Mouse (Mus musculus): ENCODE results near the gene Gtf2ird1.
"Not testable (repeated sequence)": the region's sequence is repeated elsewhere in the genome, so short reads cannot be mapped to it uniquely, and the experiment has no call there.

Gene Gtf2ird1

DNA sequence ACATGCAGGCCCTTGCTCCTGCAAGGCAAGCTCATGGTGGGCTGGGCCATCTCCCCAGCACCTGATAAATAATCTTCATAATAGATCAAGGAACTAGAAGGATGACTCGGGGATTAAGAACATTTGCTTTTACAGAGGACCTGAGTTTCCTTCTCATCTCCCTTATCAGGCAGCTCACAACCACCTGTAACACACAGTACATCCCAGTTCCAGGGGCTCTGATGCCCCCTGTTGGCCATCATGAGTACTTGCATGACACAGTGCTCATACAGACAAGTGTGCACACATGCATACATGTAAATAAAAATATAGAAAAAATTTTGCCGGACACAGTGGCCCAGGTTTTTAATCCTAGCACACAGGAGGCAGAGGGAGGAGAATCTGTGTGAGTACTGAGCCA, 17.4 kb upstream of the Gtf2ird1 start:
- no peak for DNase-seq (ENCODE audit: low spot score)

DNA sequence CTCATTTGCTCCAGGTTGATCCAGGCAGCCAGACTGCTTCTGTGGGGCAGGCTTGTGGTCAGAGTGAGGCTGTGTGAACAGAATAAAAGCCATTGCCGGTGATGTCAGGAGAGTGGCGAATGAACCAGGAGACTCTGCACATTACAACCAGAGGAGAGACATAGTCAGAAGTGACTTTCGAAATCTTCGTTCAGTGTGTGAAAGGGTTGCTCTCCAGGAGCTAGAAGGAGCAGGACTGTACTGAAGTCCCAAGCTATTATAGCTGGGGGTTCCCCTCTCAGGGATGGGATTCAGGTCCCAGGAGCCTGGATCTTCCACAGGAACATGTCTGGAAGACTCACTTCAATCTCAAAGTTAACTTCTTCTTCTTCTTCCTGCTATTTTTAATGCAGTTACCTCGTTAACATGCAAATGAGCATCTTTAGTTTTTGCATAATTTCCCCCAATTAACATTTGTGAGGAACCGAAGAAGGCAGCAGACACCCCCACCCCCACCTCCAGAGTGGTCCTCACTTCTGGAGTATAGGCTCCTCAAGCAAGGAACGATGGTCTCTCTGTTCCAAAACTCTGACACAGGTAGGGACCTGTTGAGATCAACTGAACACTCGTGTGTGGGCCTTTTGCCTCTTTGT, 14.1 kb upstream of the Gtf2ird1 start:
- DNase-seq (ENCODE audit: low spot score) = no peak

DNA sequence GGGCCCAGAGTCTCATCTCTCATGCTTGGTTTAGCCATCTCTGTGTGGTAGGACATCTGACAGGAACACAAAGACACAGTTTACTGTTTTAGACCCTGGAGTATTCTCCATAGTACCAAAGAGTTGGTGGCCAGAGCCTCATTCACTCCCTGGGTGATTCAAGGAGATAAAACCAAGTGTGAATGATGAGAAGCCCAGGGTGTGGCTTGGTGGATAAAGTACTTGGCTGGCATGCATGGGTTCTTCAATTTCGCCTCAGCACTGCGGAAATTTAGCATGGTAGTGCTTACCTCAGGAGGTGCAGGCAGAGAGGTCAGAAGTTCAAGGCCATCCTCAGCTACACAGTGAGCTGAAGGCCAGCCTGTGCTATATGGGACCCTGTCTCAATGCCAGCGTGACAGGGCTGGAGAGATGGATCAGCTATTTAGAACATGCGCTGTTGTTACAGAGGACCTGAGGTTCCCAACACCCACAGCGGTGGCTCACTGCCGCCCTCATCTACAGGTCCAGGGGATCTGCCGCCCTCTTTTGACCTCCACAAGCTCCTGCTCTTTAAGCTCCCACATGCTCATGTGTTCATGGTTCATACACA, 13.1 kb upstream of the Gtf2ird1 start:
- no peak for DNase-seq (ENCODE audit: low spot score)

DNA sequence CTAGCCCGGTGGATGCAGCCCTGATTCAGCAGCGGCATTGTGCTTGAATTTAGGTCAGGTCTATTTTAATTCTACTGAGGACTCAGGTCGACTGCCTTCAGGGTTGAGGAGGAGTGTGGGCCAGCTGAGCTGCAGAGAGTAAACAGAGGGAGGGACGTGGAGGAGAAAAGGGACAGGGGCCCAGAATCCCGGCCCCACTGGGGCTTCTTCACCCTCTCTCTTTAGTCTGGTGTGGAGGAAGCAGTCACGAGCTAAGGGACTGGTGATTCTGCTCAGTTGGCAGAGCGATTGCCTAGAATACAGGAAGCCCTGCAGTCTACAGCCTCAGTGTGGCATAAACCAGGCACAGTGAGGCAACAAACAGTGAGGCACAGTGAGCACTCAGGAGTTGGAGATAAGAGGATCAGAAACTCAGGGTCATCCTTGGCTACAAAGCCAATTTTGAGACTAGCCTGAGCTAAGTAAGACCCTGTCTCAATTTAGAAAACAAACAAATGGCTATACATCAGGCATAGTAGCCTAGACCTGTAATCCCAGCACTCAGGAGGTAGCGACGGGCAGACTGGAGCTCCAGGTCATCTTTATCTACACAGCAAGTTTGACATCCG, 11.7 kb upstream of the Gtf2ird1 start:
- DNase-seq (ENCODE audit: low spot score) = no peak

DNA sequence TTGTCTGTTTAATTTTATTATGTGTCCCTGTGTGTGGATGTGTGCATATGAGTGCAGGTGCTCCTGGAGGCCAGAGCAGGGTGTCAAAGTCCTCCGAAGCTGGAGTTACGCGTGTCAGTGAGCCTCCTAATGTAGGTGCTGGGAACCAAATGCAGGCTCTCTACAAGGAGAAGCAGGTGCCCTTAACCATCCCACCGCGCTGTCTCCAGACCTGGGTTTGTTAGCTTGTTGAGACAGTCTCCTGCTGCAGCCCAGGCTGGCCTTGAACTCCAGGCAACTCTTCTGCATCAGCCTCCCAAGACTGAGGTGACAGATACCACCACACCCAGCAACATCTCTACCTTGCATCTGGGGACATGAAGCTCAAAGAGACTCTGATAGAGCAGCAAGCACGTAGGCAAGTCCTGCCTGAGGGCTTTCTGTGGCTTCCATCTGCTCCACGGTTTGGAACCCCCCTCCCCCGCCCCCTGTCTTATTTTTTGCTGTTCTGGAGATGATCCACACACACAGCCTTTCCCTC, 10.6 kb upstream of the Gtf2ird1 start:
- no peak for DNase-seq (ENCODE audit: low spot score)

DNA sequence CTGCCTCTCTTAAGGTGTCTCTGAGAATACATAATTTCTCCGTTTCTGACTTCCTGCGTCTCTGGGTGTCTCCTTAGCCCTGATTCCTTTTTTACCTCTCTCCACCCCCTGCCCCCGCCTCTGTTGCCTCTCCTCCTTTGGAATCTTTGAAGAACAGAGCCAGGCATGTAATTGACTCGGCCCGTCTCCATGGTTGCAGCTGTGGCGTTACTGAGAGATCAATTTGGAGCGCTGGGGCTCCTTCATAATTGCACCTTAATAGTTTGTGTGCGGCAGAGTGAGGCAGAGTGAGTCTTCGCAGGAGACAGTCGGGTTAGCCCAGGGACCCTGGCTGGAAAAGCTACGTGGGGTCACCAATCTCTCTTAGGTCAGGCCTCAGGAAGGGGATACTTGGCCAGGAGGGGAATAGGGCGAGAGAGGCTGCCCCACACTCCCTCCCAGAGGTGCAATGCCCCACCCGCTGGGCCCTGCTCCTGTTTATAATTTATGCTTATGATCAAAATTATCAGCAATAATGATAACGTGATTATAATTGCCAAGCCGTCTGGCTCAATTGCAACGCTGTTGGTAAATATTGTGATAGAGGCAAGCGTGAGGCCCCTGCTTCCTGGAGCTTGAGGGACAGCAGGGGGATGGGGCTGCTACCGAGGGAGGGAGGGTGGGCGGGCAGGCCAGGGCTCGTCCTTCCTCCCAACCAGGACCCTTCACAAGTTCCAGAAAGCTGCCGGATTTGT, 9.9 kb upstream of the Gtf2ird1 start:
- DNase-seq (ENCODE audit: low spot score) = no peak

DNA sequence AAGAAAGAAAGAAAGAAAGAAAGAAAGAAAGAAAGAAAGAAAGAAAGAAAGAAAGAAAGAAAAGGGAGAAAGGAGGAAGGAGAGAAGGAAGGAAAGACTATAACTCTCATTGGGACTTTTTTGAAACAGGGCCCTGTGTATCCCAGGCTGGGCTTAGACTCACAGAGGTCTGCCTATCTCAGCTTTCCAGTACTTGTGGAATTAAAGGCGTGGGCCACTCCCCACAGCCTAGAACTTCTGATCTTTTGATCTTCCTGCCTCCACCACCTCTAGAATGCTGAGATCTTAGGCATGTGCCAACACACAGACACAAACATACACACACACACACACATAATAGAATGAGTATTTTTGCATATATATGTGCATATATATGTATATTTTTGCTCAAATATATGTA, 8.7 kb upstream of the Gtf2ird1 start:
- no peak for DNase-seq (ENCODE audit: low spot score)

- DNase-seq (ENCODE audit: low spot score) = no peak
Observed at GRCm38 (mm10) chr5:134464225-134464624, 7.7 kb upstream of the Gtf2ird1 start.

GRCm38 (mm10) chr5:134462731-134463130, 6.2 kb upstream of the Gtf2ird1 start:
- DNase-seq (ENCODE audit: low spot score) = no peak

DNA sequence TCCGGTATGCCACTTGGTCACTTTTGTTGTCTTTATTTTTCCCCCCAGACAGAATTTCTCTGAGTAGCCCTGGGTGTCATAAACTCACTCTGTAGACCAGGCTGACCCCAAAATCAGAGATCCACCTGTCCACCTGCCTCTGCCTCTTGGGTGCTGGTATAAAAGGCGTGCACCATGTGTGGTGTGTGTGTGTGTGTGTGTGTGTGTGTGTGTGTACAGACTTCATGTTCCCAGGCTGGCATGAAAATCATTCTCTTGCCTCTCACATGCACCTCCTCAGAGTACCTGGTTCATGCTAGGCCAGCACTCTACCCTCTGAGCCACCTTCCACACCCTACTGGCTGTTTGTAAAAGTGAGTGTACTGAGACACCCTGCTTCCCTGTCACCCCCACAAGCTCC, 5.8 kb upstream of the Gtf2ird1 start:
- DNase-seq (ENCODE audit: low spot score) = no peak

- no peak for DNase-seq (ENCODE audit: low spot score)
Observed at GRCm38 (mm10) chr5:134460546-134460945, 4.0 kb upstream of the Gtf2ird1 start.

DNA sequence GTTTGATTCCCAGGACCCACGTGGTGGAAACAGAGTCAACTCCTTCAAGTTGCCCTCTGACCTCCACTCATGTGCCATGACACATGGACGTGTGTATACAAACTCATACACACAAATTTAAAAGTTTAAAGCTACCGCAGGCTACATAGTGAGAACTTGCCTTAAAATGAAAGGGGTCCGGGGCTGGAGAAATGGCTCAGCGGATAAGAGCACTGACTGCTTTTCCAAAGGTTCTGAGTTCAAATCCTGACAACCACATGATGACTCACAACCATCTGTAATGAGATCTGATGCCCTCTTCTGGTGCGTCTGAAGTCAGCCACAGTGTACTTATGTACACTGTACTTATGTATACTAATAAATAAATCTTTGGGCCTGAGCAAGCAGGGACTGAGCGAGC, 2.6 kb upstream of the Gtf2ird1 start:
- no peak for DNase-seq (ENCODE audit: low spot score)

DNA sequence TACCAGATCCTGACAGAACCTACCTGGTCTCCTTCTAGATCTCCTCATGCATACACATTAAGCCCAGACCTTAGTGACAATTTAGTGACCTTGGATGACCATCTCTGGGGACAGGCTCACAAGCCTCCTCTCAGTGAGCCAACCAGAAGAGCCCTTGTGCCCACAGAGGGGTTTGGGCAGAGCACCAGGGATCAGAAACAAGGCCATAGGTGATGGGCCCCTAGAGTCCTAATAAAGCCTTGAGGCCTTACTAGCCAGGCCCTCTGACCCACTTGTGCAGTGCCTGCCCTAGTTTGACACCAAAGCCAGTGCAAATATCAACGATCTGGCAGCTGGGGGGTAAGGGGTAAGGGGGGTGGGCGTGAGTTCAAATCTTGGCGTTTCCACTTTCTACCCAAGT, 1.9 kb upstream of the Gtf2ird1 start:
- no peak for DNase-seq (ENCODE audit: low spot score)

DNA sequence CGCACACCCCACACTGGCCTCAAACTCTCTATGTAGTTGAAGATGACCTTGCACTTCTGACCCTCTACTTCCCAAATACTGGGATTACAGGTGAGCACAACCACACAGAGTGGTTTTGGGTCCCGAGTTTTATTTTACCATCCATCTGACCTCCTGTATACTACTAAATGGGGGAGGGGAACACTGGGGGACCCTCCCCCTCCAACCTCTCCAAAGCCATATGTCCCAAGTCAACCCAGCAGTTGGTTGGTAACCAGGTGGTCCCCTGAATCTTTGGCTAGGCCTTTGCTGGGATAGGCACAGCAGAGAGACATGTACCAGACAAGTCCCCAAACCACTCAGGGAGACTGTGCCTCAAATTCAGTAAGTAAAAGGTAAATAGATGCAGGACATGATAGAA, 855 bp upstream of the Gtf2ird1 start:
- DNase-seq (ENCODE audit: low spot score) = no peak

GRCm38 (mm10) chr5:134455914-134456423, 547 bp downstream of the Gtf2ird1 start:
- no peak for DNase-seq (ENCODE audit: low spot score)

DNA sequence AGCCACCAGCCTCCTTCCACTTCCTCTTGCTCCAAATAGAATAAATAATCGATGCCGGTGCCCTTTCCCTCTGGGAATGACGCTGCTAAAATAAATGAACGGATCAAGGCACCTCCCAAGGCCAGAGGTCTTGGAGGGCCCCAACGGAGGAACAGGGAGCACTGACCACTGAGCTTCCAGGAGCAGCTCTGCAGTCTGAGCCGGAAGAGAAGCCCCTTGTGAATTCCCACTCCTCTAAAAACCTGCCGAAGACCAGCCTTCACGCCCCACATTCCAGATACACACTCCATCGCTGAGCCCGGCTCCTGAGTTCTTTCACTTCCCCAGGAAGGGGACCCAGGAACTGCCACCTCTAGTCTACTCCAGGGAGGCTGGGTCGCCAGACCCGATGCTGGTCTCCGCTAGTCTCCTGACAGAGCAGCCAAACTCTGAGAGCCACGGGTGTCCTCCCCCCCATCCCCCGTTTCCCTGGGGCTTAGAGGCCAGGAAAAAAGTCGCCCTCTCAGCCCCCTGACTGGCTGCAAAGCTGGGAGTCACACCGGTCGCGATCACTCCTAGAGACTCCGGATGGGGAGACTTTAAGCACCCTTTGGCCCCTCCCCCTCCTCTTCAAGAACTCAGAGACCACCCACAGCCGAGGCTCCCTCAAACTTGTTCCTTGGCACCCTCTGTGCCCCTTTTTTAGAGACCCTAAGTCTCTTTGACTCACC, 1.2 kb downstream of the Gtf2ird1 start:
- DNase-seq (ENCODE audit: low spot score) = no peak

DNA sequence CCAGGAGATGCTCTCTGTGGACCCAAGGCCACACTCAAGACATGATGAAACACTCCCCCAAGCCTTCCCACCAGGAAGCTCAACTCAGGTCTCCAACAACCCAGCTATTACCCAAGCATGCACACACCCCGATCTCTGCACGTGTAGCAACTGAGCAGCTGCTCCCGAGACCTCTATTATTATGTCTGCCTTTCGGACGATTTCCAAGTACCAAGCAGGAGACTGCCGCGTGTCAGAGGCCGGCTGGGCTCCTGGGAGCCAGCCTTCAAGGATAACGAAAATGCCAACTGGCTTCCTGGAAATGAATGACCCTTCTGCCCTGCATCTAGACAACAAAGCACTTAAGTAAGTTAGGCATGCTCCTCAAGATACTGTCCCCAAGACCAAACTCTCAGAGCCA, 2.1 kb downstream of the Gtf2ird1 start:
- no peak for DNase-seq (ENCODE audit: low spot score)

- no peak for DNase-seq (ENCODE audit: low spot score)
Observed at GRCm38 (mm10) chr5:134453577-134453976, 2.9 kb downstream of the Gtf2ird1 start.

DNA sequence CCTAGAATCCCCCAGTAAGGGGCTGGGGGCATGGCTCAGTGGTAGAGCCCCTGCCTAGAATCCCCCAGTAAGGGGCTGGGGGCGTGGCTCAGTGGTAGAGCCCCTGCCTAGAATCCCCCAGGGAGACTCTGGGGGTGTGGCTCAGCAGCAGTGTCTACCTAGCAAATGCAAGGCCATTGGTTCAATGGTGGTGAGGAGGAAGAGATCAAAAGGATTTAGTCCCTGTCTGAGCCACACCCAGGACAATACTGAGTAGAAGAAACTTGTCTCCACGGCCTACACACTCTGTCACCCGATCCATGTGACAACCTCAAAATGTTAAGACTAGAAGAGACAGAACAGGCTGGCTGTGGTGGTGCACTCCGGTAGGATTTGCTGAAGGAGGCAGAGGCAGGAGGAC, 9.8 kb downstream of the Gtf2ird1 start:
- DNase-seq (ENCODE audit: low spot score) = not testable (repeated sequence)

DNA sequence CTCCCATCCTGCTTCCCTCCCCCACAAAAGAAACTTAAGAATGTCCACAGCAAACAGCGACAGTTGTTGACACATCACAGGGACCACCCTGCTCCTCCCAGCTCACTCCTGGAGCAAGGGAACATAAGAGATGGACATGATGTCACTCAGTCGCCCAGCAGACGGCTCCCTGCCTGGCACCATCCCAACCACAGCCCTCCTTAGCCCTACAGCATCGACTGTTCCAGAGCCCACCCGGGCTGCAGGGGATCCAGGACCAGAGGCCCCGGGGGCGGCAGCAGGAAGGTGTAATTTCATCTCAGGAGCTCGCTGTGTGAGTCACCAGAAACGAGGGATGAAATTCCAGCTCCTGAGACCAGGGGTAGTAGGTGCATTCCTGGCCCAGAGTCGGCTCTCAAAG, 10.6 kb downstream of the Gtf2ird1 start:
- no peak for DNase-seq (ENCODE audit: low spot score)

- DNase-seq (ENCODE audit: low spot score) = no peak
Observed at GRCm38 (mm10) chr5:134445208-134445831, 11.2 kb downstream of the Gtf2ird1 start.

GRCm38 (mm10) chr5:134444473-134444872, 12.0 kb downstream of the Gtf2ird1 start:
- no peak for DNase-seq (ENCODE audit: low spot score)
